Mouse (Mus musculus) left cerebral cortex, postnatal 10 days (tissue): ENCODE results near the gene Actr1a. TPM values are rescaled to one million over a fixed set of nuclear protein-coding genes. Genes with fewer than 3 reads are reported as not detected.

Experiments
- DNase-seq, 2 experiments: peaks; one replicate each; pipeline ENCODE4 v3.0.0; 2021 to 2022; ENCODE audit warnings: low spot score in 2 of 2, mixed read lengths in 1 of 2; ENCODE audit errors: extremely low spot score in 1 of 2
- intact Hi-C: fragments of 180-260 bp; cut with DNase I; formaldehyde crosslinking; loops from one replicate; pipeline ENCODE4 v1.15.1; 2025
- total RNA-seq, 2 experiments: library from RNA; stranded (reverse); gene quantifications; 2 replicates each; pipeline ENCODE4 v1.2.3; 2021

Gene Actr1a
- total RNA-seq, 2 experiments from 2014 or later: 257 to 271 TPM

DNA sequence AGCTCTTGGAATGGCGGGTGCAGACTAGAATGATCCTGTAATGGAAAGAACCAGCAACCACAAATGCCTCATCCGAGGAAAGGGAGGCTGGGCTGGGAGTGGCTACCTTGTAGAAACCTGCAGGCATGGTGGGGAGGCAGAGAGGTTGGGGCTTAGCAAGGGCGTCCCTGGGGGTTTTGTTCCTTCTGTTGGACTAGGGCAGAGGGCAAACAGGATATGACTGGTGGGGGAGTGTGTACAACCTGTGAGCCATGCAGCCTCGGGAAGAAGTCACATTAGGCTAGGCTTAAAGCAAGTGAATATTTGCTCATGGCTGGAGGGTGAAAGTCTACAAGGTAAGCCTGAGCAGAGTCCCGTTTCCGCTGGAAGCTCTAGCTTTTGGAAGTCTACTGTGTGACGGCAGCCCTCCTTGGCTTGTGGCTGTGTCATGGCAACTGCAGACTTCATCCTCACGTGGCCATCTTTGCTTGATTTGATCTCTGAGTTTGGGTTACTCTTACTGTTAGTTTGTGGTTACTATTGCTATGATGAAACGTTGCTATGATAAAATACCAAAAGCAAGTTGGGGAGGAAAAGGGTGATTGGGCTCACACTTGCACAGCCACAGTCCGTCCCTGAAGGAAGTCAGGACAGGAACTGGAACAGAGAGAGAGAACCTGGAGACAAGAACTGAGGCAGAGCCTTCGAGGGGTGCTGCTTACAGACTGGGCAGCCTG is 32.1 kb downstream of the Actr1a start:
- DNase-seq: no peak
- intact Hi-C loops: no loop called here

DNA sequence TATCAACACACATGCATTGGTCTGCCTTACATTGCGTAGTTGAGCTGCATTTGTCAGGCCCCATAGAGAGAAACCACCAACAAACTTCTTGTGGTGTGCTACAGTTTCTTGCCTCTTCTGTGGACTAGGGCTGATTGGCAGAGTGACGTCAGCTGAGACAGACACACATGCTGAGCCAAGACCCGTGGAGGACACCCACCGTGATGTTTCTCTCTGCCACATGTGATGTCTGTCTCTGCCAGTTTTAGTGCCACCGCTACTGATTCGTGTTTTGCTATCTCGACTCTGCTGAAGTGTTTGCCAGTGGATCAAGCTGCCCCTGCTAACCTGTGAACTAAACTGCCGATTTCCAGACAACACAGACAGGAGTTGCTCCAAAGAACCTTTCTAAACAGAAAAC is 33.4 kb downstream of the Actr1a start:
- intact Hi-C loops: no loop called here
- DNase-seq: no peak

DNA sequence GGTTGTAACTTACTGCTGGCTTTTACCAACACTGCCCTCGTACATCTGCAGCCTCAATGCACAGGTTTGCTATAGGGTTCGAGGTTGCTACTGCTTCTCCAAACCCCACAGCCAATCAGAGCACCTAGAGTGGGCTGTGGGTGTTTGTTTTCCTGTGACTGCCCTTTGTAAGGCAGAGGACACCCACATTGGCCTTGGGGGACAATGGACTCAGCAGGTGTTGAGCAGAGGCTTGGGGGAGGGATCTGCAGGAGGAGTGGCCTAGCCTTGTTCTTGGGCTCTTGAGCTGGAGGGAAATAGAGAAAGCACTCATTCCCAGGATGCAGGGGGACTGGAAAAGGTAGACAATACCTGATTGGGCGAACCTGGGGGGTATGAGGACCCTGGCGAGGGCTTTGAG is 37.2 kb downstream of the Actr1a start:
- DNase-seq: no peak
- intact Hi-C loops: no loop called here

DNA sequence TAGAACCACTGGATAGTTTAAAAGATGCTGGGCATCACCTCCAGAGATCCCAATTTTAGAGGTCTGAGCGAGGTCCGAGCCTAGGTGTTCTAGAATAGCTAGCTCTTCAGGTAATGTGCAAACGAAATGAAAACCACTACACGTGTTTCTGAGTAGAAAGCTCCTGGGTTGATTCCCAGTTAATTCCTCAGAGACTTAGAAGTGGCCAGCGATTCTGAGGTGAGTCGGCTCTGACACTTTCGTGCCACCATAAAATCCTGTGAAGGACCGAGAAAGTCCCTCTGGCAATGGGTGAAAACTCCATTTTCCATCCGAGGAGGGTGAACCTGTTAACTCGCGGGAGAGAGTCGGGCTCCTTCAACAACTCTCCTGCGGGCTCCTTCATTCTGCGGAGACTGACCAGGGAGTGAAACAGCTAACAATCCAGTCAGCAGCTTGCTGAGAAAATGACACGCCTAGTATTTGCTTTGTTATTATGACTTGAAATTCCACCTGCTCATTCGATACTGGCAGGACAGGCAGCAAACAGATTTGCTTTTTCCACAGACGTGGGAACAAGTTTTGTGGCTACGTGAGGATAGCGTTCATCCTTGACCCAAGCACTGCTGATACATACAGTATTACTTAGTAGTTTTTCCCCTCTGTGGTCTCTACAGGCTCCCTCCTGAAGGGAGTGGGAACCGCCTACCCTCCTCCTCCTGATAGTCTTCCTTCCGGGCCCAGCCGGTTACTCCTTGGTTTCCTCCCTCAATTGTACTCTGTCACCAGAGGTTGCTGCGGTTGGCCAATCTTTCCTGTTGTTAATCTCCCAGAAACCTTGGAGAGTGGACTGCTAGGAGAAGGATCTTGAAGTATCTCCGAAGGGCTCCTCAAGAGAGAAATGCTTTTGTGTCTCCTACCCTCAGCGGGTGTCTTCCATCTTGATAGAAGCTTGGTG is 37.9 kb downstream of the Actr1a start:
- DNase-seq: no peak
- intact Hi-C loops: no loop called here

DNA sequence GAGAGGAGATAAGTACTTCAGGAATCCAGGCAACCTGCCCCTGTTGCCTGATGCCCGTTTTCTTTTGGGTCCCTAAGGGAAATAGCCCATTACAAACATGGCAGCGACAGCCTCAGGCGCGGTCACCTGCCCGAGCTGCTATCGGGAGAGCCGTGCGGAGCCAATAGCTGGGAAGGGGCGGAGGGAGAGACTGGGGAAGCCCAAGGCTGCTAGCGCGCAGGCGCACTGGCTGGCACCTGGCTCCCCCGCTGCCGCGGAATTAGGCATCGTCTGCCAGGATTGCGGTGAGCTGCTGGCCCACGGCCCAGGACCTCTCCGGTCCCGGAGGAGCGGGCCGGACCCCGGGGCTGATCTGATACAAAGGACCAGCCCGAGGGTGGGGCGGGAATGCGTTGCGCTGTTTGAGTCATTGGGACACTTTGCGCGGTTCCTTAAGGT is 38.8 kb downstream of the Actr1a start:
- DNase-seq: peak; percentile 88 to 93
- intact Hi-C loops: no loop called here

DNA sequence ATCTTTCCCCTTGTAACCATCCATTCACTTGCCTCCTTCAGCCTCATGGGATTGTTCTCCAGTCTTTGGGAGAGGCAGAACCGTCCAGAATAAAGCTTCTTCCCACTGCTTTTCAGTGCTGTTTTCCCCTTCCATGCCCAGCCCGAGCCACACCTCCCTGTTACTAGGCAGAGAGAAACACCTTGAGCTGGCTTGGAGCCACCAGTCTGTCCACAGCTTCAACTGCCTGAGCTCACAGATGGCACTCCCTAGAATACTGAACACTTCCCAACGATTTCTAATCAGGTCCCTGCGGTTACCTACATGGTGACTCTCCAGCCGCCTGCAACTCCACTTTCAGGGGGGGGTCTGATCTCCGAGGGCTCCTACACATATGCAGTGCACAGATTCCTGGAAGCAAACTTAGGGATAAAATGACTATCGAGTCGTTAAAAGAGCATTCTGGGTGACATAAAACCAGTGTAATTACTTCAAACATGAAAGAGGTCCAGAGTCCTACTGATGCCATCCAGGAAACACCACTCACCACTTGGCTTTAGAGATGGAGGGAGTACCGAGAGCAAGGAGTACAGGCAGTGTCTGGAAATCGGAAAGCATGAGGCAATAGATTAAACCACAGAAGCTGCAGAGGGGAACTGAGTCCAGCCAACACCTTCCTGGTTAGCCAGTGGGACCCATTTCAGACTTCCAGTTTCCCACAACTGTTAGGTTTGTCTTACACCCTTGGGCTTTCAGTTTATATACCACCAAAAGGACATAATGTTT is 45.2 kb downstream of the Actr1a start, which contains the start of gene 2310034G01Rik:
2310034G01Rik (minus strand) TSS at position 135 of the 765 bp plus-strand sequence.
- DNase-seq: no peak
- intact Hi-C loops: no loop called here

DNA sequence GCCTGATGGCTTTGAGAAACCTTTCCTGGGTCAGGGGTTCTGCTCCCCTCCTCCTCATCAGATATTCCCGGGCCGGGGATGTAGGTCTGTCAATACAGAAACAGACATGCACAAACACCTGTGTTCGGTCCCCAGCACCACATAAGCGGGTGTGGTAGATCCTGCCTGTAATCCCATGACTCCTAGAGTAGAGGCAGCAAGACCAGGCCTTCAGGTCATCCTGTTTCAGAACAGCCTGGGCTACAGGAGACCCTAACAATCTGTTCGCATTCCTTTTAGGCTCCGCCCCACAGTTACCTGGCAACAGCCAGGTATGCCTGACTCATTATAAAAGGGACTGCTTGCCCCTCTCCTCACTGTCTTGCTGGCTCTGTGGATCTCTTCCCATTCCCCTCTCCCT is 46.0 kb downstream of the Actr1a start:
- intact Hi-C loops: loop anchor here (5.0 kb wide), 1 partner anchor 43 kb away; no protein-coding TSS in a partner anchor
- no peak for DNase-seq

DNA sequence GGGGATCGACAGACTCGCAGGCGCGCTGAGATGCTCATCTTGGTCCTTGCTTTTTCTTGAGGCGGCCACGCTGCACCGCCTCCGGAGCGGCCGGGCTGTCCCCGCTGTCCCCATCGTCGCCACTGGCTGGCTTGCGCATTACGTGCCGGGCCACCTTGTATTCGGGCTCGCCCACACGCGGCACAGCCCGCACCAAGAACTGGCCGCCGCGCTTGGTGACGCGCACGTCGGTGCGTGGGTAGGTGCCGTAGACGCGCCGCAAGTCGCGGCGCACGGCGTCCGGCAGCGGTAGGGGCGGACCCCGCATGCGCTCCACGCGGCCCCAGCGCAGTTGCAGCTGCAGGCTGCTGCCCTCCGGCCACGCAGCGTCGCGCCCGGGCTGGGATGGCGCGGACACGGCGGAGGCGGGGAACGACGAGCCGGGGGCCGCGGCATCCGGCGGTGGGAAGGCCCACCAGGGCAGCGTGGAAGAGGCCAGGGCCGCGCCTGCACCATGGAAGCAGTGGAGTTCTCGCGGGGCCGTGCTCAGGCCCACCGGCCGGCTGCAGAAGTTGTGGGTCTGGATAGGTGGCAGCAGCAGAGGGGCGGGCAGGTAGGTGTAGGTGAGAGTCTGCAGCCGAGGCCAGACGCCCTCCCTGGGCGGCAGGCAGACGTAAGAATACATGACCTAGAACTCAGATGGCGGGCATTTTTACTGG is 46.6 kb downstream of the Actr1a start:
- intact Hi-C loops: loop anchor here (5.0 kb wide), 1 partner anchor 43 kb away; no protein-coding TSS in a partner anchor

DNA sequence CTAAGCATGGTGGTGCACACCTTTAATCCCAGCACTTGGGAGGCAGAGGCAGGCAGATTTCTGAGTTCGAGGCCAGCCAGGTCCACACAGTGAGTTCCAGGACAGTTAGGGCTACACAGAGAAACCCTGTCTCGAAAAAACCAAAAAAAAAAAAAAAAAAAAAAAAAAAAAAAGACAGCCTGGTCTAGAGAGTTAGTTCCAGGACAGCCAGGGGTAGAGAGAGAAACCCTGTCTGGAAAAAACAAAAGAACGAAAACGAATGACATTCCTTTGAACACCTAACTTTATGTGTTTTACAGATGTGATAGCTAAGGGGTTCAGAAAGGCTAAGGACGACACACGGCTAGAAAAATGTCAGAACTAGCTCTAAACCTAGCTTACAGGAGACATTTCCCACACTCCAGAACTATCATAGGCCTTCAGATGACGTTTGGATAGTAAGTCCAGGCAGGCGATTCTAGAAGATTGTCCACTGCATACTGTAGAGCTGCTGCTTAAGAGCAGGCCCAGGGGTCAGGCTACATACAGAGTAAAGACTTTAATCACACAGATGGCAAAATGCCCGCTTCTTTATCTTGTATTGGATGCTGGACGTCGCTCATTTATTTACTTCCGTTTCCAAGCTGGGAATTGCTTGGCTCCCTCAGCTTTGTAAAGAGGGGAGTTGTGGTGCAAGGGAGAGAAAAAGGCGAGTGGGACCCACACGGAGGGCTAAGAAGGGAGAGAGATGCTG is 47.4 kb downstream of the Actr1a start:
- DNase-seq: no peak
- intact Hi-C loops: loop anchor here (5.0 kb wide), 1 partner anchor 44 kb away; no protein-coding TSS in a partner anchor

More for the DNA sequence above, 46.6 kb downstream of the Actr1a start:
- peak; percentile 82 to 93 for DNase-seq

DNA sequence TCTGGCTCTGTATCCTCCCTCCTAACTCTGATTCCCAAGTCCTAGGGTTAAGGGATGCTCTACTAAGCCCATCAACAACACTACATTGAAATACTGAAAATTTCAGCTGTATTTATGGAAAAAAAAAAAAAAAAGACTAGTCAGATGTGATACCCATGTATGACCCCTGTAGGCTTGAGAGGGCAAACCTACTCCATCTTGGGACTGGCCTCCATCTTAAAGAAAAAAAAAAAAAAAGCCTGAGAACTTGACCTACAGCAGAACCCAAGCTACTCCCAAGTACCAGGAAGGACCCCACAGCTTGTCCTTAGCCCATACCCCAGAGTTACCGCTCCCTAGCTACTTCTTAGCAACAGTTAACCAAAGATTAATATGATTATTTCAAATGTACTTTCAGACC is 48.4 kb downstream of the Actr1a start:
- intact Hi-C loops: loop anchor here (5.0 kb wide), 1 partner anchor 45 kb away; no protein-coding TSS in a partner anchor
- no peak for DNase-seq

DNA sequence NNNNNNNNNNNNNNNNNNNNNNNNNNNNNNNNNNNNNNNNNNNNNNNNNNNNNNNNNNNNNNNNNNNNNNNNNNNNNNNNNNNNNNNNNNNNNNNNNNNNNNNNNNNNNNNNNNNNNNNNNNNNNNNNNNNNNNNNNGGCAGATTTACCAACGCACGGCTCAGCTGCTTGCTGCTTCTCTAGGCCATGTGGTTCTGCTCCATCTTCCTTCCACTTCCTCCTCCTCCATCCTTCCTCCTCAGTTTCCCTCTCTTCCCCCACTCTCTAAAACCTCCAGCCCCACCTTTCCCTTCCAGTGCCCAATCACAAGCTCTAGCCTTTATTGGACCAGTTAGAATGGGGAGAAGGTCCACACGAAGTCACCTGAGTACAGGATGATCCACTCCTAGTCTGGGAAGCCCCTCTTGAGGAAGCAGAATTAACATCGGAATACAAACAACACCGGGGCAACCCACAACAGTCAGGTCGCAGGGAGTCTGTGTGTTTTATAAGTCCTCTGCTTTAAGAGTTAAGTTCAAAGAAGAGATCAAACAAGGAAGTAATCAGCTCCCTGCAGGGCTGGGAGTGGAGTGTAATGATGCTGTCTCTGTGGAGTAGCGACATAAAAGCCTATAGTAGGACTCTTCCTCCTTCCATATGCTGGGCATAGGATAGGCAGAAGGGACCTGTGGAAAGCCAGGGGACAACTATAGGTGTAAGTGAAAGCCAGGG is 50.7 kb downstream of the Actr1a start:
- DNase-seq: no peak
- intact Hi-C loops: loop anchor here (5.0 kb wide), 1 partner anchor 47 kb away; no protein-coding TSS in a partner anchor

DNA sequence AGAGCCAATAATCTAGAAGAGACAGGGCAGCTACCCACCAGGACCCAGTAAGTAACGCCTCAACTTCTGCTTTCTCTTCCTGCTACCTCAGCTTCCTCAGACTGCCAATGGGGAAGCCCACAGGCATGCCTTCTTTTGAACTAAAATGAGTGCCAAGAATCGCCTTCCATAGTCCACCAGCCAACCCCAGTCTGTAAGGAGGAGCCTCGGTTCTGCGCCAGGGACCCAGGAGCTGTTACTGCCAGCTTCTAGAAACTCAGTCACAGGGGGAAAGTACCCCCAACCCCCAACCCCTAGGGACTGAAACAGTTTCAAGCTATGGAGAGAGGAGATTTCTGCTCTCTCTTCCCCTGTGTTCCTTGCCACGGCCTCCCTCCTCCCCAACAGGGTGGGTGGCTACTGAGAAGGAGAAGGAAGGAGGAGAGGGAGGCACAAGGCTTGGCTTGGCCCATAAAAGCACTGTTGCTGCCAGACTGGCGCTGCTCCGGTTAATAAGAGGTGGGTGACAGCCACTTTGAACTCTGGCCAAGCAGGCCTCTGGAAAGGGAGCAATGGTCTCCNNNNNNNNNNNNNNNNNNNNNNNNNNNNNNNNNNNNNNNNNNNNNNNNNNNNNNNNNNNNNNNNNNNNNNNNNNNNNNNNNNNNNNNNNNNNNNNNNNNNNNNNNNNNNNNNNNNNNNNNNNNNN is 56.1 kb downstream of the Actr1a start:
- DNase-seq: peak in 1 of 2 experiments; percentile 63

DNA sequence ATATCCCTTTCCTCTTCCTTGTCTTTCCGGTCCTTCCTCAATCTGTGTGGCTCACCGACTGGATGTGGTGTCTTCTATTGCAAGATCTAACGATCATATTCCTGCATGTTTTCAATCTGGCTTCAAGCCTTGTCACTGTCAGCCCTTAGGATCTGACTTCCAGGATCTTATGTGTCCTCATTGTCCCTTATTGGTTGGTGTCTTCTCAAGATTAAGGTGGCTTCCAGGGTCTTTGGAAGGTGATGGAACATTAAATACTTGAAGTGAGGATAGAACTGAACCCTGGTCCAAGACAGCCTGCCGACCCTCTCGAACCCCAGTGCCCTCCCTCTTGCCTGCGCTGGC is 56.6 kb downstream of the Actr1a start:
- DNase-seq: no peak
- intact Hi-C loops: no loop called here

More for the DNA sequence above, 56.1 kb downstream of the Actr1a start:
- intact Hi-C loops: no loop called here

DNA sequence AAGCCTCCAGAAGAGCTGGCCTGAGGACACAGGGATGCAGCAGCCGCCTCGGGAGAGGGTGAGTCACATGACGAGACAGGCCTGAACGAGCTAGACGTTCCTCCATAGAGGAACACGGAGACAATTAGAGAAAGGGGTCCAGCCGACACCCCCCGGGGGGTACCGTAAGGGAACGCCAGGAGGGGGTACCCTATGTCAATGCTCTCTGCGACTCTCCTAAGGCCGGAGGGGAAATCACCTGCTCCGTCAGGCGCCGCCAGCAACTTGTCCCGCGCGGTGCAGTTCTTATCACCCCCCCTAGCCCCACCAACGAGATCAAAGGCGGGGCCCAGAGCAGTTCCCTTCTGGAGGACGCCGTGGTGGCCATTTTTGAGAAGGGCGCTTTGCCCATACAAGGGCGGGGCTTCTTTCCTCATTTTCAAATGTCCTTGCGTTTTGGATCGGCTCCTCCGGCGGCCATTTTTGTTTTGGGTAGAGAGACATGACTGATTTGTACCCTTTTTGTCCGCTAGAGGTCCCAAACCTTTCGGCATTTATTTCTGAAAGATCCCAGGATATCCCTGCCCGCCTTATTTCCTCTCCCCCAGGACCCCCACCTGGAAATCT is 57.1 kb downstream of the Actr1a start, which contains the start of gene Cuedc2:
Cuedc2 (minus strand) TSS at position 372 of the 606 bp plus-strand sequence.
- intact Hi-C loops: no loop called here
- peak; percentile 95 to 98 for DNase-seq

DNA sequence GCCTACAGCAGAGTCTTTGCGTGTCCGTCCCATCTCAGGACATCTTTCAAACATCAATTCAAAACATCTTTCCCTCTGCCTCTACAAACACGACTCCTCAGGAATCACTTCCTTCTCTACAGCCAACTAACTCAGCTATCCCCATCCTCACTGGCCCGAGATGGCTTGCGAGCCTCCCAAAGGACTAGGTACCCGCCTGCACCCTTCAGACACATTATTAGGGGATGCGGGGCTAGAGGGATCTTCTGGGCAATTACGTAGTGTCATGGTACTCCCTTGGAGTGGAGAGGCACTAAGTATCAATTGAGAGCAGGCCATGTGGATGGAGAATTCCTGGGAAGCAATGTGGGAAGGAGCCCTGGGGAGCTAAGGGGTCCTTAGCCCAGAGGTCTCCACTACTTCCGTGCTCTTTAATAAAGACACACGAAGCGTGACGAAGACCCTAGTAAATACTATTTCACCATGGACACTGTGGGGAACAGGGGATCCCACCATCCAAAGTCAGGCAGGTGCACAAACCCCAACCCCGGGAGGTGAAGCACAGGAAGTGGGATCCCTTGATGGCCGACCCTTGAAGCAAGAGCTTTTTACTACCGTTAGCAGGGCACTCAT is 57.7 kb downstream of the Actr1a start:
- intact Hi-C loops: no loop called here
- DNase-seq: no peak

DNA sequence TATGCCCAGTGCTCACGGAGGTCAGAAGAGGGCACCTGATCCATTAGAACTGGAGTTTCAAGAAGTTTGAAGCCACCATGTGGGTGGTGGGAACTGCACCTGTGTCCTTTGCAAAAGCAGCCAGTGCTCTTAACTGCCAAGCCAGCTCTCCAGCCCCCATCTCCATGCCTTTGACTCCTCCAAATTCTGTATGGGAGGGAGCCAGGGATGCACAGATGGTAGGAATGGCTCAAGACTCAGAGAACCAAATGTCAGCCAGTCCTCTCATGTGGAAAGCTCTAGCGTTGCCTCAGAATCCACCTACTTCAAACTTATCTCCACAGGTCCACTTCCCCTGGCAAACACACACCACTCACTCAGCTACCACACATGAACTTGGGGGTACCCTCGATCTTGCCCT is 61.6 kb downstream of the Actr1a start:
- no peak for DNase-seq
- intact Hi-C loops: no loop called here
